Comparison of ENCODE assay signal across 18 mouse cellular contexts in the genomic region with DNA sequence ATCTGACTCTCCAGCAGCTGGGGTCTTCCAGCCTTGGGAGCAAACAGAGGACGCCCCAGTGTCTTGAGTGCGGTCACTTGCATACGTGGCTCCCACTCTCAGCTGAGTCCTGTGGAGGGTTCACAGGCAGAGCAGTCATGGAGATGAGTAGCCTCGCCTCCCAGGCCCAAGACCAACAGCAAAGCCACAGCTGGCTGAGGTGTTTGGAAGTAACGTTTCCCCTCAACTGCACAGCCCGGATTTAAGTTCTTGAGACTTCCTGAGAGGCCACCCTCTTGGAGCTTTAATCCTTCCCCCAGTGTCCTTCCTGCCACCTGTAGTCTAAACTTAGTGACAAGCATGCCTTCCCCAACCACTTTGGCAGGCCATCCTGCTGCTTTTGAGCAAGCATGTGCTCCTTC. TPM values are rescaled to one million over a fixed set of nuclear protein-coding genes. Genes with fewer than 3 reads are reported as not detected.
A peak's percentile ranks its signal among the peaks of the same experiment; 100 is the strongest.
DNase-seq lines count a peak whose midpoint lies in the region; ATAC-seq and TF ChIP-seq lines count a peak whose summit lies in the region.
"Had no signal": no experiment of that assay in that cellular context is flagged by ENCODE, and none has a peak within 500 bp of the region (broad histone marks: within the 10 kb centered on the region; RNA-seq: fewer than 3 reads in every experiment).

No protein-coding gene starts in this region.

- H3K4me3 ChIP-seq in gastrocnemius, adult 2 months = no peak overlapping the region
- H3K4me3 ChIP-seq in liver, postnatal 0 days (ENCODE audit: low read depth, low read length) = no peak overlapping the region
- H3K4me3 ChIP-seq in heart, postnatal 0 days (ENCODE audit: low read depth, low read length) = no peak overlapping the region
- H3K4me3 ChIP-seq: limb, embryonic 13.5 days had no signal

- H3K27me3 ChIP-seq in liver, postnatal 0 days (ENCODE audit: insufficient read depth, low read length) = no peaks in the 10 kb centered on the region
- H3K27me3 ChIP-seq in heart, postnatal 0 days (ENCODE audit: control insufficient read depth, insufficient read depth, low read length) = no peaks in the 10 kb centered on the region
- H3K27me3 ChIP-seq: limb, embryonic 13.5 days had no signal

- no peaks in the 10 kb centered on the region for H3K4me1 ChIP-seq in liver, postnatal 0 days (ENCODE audit: insufficient read depth)
- 0 out of 2 replicates have a peak, but pooled peaks cover 7% of the 10 kb centered on the region for H3K4me1 ChIP-seq in heart, postnatal 0 days (ENCODE audit: control insufficient read depth, insufficient read depth)

- peaks cover 4% of the 10 kb centered on the region; the same call in 1 of the 2 replicates for H3K9me3 ChIP-seq in liver, postnatal 0 days (ENCODE audit: low read length)
- H3K9me3 ChIP-seq in heart, postnatal 0 days (replicated peaks; ENCODE audit: control insufficient read depth, low read length) = 0 out of 2 replicates have a peak, but pooled peaks cover 7% of the 10 kb centered on the region
- H3K9me3 ChIP-seq: G1E; limb, embryonic 13.5 days had no signal

- peak; percentile 63 for DNase-seq in gastrocnemius, adult 2 months
- no peak for DNase-seq in gastrocnemius, adult 8-10 months (ENCODE audit: low spot score in 2 of 2)
- peak; percentile 16 for DNase-seq in liver, postnatal 0 days
- DNase-seq in liver = no peak
- DNase-seq in heart, postnatal 0 days (ENCODE audit: low spot score) = no peak
- peak; percentile 56 for DNase-seq in thymus, postnatal 14 days
- no peak for DNase-seq in retina, postnatal 1 day
- DNase-seq in right cerebral cortex, postnatal 25 days = no peak
- DNase-seq: adrenal gland, postnatal 10 days; cerebellum, adult 9-11 months; kidney, postnatal 36 days; lung, adult 18-20 months; right cerebral cortex, postnatal 4 days had no signal

- no peaks in the 10 kb centered on the region for H3K36me3 ChIP-seq in liver, postnatal 0 days (replicated peaks; ENCODE audit: insufficient read depth, low read length)
- no peaks in the 10 kb centered on the region for H3K36me3 ChIP-seq in heart, postnatal 0 days (replicated peaks; ENCODE audit: control insufficient read depth, insufficient read depth, low read length)
- H3K36me3 ChIP-seq: G1E; limb, embryonic 13.5 days had no signal

- WGBS in liver, postnatal 0 days (ENCODE audit: insufficient replicate concordance) = 35% methylated on average over 6 of the region's 6 CpGs
- 52% methylated on average over 6 of the region's 6 CpGs for WGBS in heart, postnatal 0 days

- no peak overlapping the region for H3K4me2 ChIP-seq in liver, postnatal 0 days (ENCODE audit: low read depth, low read length)
- H3K4me2 ChIP-seq in heart, postnatal 0 days (ENCODE audit: low read depth, low read length) = no peak overlapping the region
- H3K4me2 ChIP-seq: limb, embryonic 13.5 days had no signal

- intact Hi-C loops in gastrocnemius, adult 2 months (cut with DNase I) = no loop called here

- H3K9ac ChIP-seq in liver, postnatal 0 days (replicated peaks) = no peak overlapping the region
- H3K9ac ChIP-seq in heart, postnatal 0 days (replicated peaks; ENCODE audit: low read depth, low read length) = no peak overlapping the region
- H3K9ac ChIP-seq: limb, embryonic 13.5 days had no signal

- peak; percentile 40; the same call in 1 of the 2 replicates for ATAC-seq in liver, postnatal 0 days
- ATAC-seq in heart, postnatal 0 days (ENCODE audit: insufficient read depth, low read depth) = peak; percentile 24; the same call in 1 of the 2 replicates
- ATAC-seq: inflammation-experienced regulatory T-cells, adult 6 months had no signal

- TF ChIP-seq EP300 in liver, postnatal 0 days (IDR thresholded peaks at IDR 0.05; ENCODE audit: low read depth) = no peak
- TF ChIP-seq EP300 in heart, postnatal 0 days (IDR thresholded peaks at IDR 0.05; ENCODE audit: low read depth) = 0 out of 2 replicates have a peak, but pooled peaks have one; percentile 29

- TF ChIP-seq CTCF in gastrocnemius, adult 2 months (IDR thresholded peaks at IDR 0.05) = no peak
- TF ChIP-seq CTCF in liver, postnatal 0 days (IDR thresholded peaks at IDR 0.05; ENCODE audit: low read depth) = no peak
- TF ChIP-seq CTCF in heart, postnatal 0 days (IDR thresholded peaks at IDR 0.05; ENCODE audit: low read depth) = no peak

- H3K27ac ChIP-seq in gastrocnemius, adult 2 months = peak overlapping the region; percentile 75
- H3K27ac ChIP-seq in liver, postnatal 0 days (ENCODE audit: low read depth) = 0 out of 2 replicates have a peak overlapping the region, but pooled peaks have one; percentile 7
- peak overlapping the region; percentile 45; the same call in 1 of the 2 replicates for H3K27ac ChIP-seq in heart, postnatal 0 days (ENCODE audit: low read depth)
- H3K27ac ChIP-seq: limb, embryonic 13.5 days had no signal

RNA-seq across cellular contexts. Expression of gene Uaca, which starts 24.6 kb away (rescaled TPM):
- 100 to 1,000 TPM; 119 to 145 TPM for total RNA-seq in gastrocnemius, adult 2 months (2021)
- total RNA-seq in gastrocnemius, adult 8-10 months (2022) = 100 to 1,000 TPM; 122 to 163 (median 140) TPM
- polyA plus RNA-seq in liver, postnatal 0 days (2015; fragmentation: Nextera tagmentation; extraction: Ambion mirVana) = 2.0 and 2.4 TPM in 2 replicates
- 5.5 and 10.5 TPM in 2 replicates for total RNA-seq in heart, postnatal 0 days (2014; rRNA removed; ENCODE audit: low replicate concordance)
- 17.3 and 18.6 TPM in 2 replicates for polyA plus RNA-seq in heart, postnatal 0 days (2015; fragmentation: Nextera tagmentation; extraction: Ambion mirVana)
- total RNA-seq: monocyte, adult 5-6 weeks had no signal
- polyA plus RNA-seq: G1E had no signal

RNA-seq across cellular contexts. Expression of gene Larp6, which starts 56.9 kb away (rescaled TPM):
- total RNA-seq in gastrocnemius, adult 2 months (2021) = 1 to 10 TPM; 1.1 to 2.2 TPM
- 1 to 10 TPM in 2 of 4 experiments, under 1 TPM in 2; 0.80 to 2.2 (median 1.3) TPM for total RNA-seq in gastrocnemius, adult 8-10 months (2022)
- 0.07 and 0.11 TPM in 2 replicates for polyA plus RNA-seq in liver, postnatal 0 days (2015; fragmentation: Nextera tagmentation; extraction: Ambion mirVana)
- total RNA-seq in heart, postnatal 0 days (2014; rRNA removed; ENCODE audit: low replicate concordance) = 0.39 and 1.2 TPM in 2 replicates
- polyA plus RNA-seq in heart, postnatal 0 days (2015; fragmentation: Nextera tagmentation; extraction: Ambion mirVana) = 0.41 and 0.43 TPM in 2 replicates
- total RNA-seq: G1E; megakaryocyte-erythroid progenitor cell, adult 5-6 weeks; monocyte, adult 5-6 weeks had no signal
- polyA plus RNA-seq: G1E; inflammation-experienced regulatory T-cells, adult 6 months had no signal

Comparison
In these comparisons a context has a peak if more than half of its experiments do, and no peak if none do; other contexts are left out.
1. DNase-seq: peak in gastrocnemius, adult 2 months (single experiment), liver, postnatal 0 days (single experiment) and thymus, postnatal 14 days (single experiment); none in gastrocnemius, adult 8-10 months (0 of 2), liver (single experiment), heart, postnatal 0 days (single experiment), retina, postnatal 1 day (single experiment) and right cerebral cortex, postnatal 25 days (single experiment).
2. H3K27ac ChIP-seq: peak in every context shown above with its lines; median percentile 75 in gastrocnemius, adult 2 months; 45 in heart, postnatal 0 days; 7 in liver, postnatal 0 days.
3. RNA of gene Uaca, which starts 24.6 kb away (total RNA-seq): 122 to 163 TPM in gastrocnemius, adult 8-10 months and 119 to 145 TPM in gastrocnemius, adult 2 months; 5.5 to 10.5 TPM in heart, postnatal 0 days; every median in the first group is over 10 times any median in the second.